Mouse (Mus musculus): ENCODE results near the gene Zfp536.

The Zfp536 gene

DNA sequence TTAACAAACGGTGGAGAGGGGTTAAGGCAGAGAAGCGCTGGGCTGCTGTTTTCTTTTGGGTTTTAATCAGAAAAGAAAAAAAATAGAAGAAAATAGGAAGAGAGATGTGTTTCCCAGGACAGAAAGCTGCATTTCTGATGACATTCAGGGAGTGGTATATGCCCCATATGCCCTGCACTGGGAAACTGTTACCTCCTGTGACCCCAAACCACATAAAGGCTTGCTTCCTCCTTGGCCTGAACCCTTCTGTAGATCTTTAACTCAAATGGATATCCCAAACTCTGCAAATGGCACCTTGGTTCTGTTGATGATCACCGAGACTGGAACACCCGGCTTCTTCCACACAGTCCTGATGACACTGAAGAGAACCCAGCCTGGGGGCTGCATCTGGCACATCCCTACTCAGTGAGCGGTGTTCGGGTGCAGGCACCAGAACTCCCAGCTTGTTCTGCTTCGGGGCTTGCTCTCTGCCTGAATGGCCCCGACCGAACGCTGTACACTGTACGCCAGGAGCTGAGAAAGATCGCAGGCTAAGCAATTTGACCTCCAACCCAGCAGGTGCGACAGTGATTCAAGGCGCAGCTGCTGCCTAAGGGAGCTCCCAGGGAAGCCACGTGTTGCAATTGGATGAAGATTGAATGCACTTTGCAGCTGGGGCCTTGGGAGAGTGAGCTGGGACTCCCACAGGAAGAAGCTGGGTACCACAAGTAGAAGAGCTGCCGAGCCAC is 334.2 kb downstream of the Zfp536 start:
- DNase-seq, result no peak

DNA sequence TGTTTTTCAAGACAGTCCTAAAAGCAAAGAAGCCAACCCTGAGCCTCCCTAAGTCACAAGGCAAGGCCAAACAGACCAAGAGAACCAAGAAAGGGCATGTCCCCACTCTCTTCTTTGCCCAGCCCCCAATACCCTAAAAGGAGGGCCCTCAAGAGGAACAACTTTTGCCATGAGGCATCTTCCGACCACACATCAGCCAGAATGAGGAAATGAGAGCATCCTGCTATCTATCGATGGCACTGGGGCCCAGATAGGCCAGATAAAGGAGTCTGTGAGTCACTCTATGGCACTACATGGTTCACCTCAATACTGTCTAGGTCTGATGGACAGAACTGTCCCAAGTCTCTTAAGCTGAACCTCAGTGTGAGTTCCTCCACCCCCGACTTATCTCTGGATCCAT is 335.6 kb downstream of the Zfp536 start:
- no peak for DNase-seq

DNA sequence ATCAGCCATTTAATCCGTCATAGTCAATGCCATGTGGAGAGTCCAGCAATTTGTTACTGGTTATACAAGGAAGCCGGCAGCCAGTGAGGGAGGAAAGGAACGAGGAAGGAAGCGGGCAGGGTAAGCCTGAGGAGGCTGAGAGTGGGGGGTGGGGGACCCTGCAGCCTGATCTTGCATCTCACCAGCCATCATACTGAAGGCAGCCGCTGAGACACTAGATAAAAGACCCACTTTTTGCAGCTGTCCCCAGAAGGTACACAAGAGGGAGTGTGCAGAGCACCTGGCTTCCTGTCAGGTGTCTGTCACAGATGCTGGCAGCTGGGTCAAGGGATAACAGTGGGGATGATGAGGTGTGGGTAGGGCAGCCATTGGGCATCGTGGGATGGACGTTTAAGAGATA is 340.3 kb downstream of the Zfp536 start:
- DNase-seq, result no peak

DNA sequence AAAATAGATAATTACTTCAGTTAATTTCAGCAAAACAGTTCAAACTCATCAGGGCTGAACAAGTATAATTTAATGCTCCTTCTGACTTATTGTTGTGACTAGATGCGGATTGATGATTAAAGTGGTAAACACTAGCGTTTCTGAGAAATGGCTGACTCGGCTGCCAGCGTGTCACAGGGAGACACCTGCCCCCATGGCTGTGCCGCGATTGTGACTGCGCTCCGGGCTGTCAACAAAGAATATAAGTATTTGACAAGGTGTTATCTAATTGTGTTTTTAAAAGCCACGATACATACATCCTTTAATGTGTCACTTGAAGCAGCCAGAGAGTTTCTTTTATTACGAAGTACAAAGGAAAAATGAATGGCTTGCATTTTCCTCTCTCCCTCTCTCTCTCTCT is 342.0 kb downstream of the Zfp536 start:
- DNase-seq, result no peak

DNA sequence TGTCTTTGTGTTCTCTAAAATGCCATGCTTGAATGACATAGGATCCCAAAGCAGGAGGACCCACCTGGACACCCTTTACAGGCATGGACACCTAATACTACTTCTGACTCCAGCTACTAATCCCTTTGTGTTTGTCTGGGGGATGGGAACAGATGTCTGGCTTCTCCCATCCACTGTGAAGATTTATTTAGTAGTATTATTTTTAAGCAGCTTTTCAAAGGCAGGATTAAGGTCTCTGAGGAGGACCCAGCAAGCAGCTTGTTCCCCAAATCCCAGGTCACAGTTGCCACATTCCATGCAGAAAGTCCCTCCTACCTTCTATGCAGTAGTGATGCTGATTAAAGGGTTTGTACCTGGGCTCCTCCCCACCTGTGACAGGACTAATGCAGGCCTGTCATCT is 347.4 kb downstream of the Zfp536 start:
- no peak for DNase-seq

DNA sequence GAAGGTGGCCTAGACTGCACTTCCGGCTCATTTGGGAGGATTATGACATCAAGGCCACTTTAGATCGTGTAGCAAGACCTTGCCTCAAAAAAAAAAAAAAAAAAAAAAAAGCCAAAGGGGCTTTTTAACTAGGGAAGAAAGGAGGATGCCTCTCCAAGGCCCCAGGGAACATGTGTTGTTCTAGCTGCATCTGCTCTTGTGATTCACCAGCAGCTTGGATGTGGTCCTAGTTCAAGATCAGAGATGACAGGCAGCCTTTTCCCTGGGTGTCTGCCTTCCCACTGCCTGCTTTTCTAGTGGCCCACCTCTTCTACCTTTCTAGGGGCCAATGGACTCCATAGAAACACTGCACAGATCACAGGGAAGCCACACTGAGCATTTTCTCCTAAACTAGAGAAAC is 350.5 kb downstream of the Zfp536 start:
- DNase-seq, result no peak
